Mouse (Mus musculus): Measurements from ENCODE around the gene Cck. TPM values are rescaled to one million over a fixed set of nuclear protein-coding genes. Genes with fewer than 3 reads are reported as not detected.
"Not testable (repeated sequence)": the region's sequence is repeated elsewhere in the genome, so short reads cannot be mapped to it uniquely, and the experiment has no call there.

The Cck gene
- polyA plus RNA-seq, 1 experiment from 2014 or later = 12.5 TPM

DNA sequence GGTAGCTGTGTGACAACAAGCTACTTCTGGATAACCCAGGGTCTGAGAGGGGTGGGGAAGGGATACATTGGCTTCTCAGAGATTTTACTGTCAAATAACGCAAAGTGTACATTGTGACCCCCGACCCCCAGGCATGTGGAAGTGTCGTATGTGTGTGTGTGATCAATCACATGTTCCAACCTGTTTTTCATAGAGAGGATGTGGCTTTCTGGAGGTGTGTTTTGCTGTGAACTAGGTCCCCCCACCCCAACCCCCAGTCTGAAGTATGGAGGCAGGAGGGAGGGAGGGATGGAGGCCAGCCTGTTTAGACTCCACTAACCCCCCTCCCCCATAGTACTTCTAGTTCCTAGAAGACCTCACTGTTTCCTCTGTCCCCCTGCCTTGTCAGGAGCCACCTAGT lies 40.6 kb downstream of the Cck start:
- 87% methylated on average over 3 of the region's 3 CpGs for WGBS

DNA sequence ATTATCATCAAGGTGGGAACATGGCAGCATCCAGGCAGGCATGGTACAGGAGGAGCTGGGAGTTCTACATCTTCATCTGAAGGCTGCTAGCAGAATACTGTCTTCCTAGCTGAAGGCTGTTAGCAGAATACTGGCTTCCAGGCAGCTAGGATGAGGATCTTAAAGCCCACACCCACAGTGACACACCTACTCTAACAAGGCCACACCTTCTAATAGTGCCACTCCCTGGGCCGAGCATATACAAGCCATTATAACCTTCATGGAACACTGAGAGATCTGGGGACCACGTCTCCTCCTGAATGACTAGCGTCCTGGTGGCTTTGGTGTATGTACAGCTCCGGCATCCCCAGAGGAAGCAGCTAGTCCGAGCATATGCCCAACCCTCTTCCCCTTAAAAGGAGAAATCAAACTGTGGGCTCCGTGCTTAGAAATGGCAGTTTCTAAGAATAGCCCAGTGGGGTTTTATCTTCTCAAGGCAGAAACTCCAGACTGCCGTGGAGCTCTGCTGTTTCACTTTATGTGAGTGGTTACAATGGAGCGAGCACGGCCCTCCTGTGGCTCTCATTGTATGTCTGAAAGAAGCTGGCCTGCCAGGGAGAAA lies 43.1 kb downstream of the Cck start:
- not testable (repeated sequence) for H3K4me3 ChIP-seq; DNase-seq (ENCODE audit: low spot score); H3K9me3 ChIP-seq; H3K27me3 ChIP-seq (ENCODE audit: insufficient read depth, poor library complexity, severe bottlenecking)
- H3K27ac ChIP-seq = peak overlapping the region; percentile 47; the same call in 1 of the 2 replicates
- H3K36me3 ChIP-seq = peaks cover 69% of the 10 kb centered on the region
- 42% methylated on average over 9 of the region's 9 CpGs for WGBS
- H3K4me1 ChIP-seq = peaks cover 21% of the 10 kb centered on the region

More for the DNA sequence above, 40.6 kb downstream of the Cck start:
- no peaks in the 10 kb centered on the region for H3K9me3 ChIP-seq
- DNase-seq (ENCODE audit: low spot score) = no peak
- peaks cover 53% of the 10 kb centered on the region for H3K36me3 ChIP-seq
- H3K4me3 ChIP-seq = no peak overlapping the region
- no peak overlapping the region for H3K27ac ChIP-seq
- no peaks in the 10 kb centered on the region for H3K27me3 ChIP-seq (ENCODE audit: insufficient read depth, poor library complexity, severe bottlenecking)
- peaks cover 27% of the 10 kb centered on the region for H3K4me1 ChIP-seq

DNA sequence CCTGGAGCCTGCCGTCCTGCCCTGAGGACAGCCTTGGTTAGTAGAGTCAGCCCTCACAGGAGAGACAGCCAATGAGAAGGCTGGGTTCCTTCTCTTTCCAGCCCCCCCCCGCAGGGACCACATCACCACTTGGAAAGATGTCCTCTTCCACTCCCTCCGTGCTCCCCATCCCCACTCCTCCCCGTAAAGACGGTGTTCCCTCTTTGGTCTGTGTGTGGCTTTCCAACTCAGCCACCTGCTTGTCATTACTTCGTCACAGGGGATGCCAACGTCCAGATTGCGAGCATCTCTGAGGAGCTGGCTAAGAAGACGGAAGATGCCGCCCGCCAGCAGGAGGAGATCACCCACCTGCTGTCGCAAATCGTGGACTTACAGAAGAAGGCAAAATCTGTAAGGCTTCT lies 49.1 kb downstream of the Cck start:
- H3K9me3 ChIP-seq = no peaks in the 10 kb centered on the region
- no peak overlapping the region for H3K4me3 ChIP-seq
- DNase-seq (ENCODE audit: low spot score) = no peak
- H3K4me1 ChIP-seq = peaks cover 8% of the 10 kb centered on the region; the same call in 1 of the 2 replicates
- H3K36me3 ChIP-seq = peaks cover 67% of the 10 kb centered on the region
- no peaks in the 10 kb centered on the region for H3K27me3 ChIP-seq (ENCODE audit: insufficient read depth, poor library complexity, severe bottlenecking)
- no peak overlapping the region for H3K27ac ChIP-seq
- WGBS = 85% methylated on average over 13 of the region's 13 CpGs

DNA sequence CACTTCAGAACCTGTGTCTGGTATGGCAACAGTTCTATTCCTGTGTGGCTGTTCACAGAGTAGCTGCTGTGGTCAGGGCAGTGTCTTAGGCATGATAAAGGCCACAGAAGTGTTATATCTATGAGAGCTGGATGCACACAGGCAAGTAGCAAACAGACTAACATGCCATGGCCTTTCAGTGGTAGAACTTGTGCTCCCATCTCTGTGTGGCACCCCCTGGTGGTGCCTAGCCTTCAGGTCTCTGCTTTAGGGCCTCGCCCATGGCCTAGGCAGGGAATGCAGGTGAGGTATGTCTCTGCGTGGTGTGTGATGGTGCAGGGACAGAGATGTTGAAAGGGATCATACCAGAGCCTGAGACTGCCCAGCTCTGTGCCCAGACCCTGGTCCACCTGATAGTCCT lies 50.1 kb downstream of the Cck start:
- 58% methylated on average over 2 of the region's 2 CpGs for WGBS
- Histone ChIP-seq H3K36me3 (peaks cover 59% of the 10 kb centered on the region), H3K27ac (no peak overlapping the region), H3K4me1 (peaks cover 8% of the 10 kb centered on the region; the same call in 1 of the 2 replicates), H3K9me3 (no peaks in the 10 kb centered on the region), H3K4me3 (no peak overlapping the region), H3K27me3 (ENCODE audit: insufficient read depth, poor library complexity, severe bottlenecking) (no peaks in the 10 kb centered on the region)
- DNase-seq (ENCODE audit: low spot score) = no peak

DNA sequence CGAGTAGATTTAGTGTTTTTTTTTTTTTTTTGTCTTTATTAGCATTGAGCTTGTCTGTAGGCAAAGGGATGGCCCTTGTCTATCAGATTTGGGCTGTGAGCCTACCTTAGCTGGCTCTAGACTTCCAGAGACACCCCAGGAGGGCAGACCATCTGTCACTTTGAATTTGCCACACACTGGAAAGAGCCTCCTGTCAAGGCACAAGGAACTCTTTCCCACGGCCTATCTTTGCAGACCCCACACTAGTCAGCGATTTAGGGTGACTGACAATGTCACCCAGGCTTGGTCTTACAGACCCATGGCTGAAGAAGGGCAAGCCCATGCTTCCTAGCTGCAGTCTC lies 51.2 kb downstream of the Cck start:
- no peak overlapping the region for H3K27ac ChIP-seq
- H3K4me1 ChIP-seq = peaks cover 8% of the 10 kb centered on the region; the same call in 1 of the 2 replicates
- H3K36me3 ChIP-seq = peaks cover 59% of the 10 kb centered on the region
- H3K9me3 ChIP-seq = no peaks in the 10 kb centered on the region
- WGBS = 76% methylated on average over 3 of the region's 3 CpGs
- H3K4me3 ChIP-seq = no peak overlapping the region
- DNase-seq (ENCODE audit: low spot score) = no peak
- no peaks in the 10 kb centered on the region for H3K27me3 ChIP-seq (ENCODE audit: insufficient read depth, poor library complexity, severe bottlenecking)

DNA sequence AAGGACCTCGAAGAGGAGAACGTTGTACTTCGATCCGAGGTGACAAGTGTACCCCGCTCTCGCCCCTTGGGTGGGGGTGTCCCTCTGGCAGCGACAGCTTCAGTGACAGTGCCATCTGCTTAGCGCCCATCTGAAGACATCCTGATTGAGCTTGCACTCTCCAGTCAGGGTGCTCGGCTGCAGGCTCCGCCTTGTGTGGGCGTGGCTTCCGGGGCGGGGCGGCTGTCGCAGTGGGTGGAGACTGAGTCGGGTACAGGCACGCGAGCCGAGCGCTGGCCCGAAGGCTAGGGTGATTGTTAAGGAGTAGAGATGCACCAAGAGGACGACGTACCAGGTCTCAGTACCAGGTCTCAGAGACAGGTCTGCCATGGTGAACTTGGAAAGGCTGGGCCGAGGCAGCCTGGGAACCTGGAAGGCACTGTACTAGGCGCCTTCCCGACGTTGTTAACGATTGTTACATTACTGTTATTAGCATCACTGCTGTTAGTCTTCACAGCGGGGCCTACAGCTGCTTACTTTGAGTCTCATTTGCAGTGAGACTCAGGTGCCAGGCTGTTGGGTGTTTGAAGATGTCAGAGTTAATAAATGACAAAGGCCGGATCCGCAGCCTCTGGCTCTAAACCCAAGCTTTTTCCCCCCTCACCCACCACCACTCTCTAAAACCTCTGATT lies 51.7 kb downstream of the Cck start:
- Histone ChIP-seq H3K27ac (no peak overlapping the region), H3K4me3 (no peak overlapping the region), H3K4me1 (peaks cover 8% of the 10 kb centered on the region; the same call in 1 of the 2 replicates), H3K9me3 (no peaks in the 10 kb centered on the region), H3K36me3 (peaks cover 57% of the 10 kb centered on the region), H3K27me3 (ENCODE audit: insufficient read depth, poor library complexity, severe bottlenecking) (no peaks in the 10 kb centered on the region)
- DNase-seq (ENCODE audit: low spot score) = no peak
- WGBS = 73% methylated on average over 31 of the region's 31 CpGs

DNA sequence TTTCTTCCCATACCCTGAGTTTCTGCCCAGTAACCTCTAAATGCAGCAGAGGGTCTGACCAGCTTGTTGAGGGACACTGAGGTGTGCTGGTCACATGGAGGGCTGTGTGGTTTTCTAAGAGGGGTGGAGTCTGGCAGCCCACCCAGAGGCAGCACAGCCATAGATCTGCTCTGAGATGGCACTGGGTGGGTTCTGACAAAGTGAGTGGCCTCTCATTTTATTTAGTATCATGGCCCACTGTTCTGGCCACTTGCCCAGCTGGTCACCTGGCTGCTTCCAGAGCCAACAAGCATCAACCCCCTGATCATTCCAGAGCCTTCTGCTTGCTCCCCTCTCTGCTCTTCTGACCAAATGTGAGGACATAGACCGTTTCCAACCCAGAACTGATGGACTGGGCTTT lies 53.3 kb downstream of the Cck start:
- Histone ChIP-seq H3K4me3 (no peak overlapping the region), H3K36me3 (peaks cover 40% of the 10 kb centered on the region), H3K4me1 (peaks cover 12% of the 10 kb centered on the region), H3K27me3 (ENCODE audit: insufficient read depth, poor library complexity, severe bottlenecking) (no peaks in the 10 kb centered on the region), H3K27ac (no peak overlapping the region), H3K9me3 (no peaks in the 10 kb centered on the region)
- DNase-seq (ENCODE audit: low spot score) = no peak
- WGBS = 90% methylated on average over 1 of the region's 1 CpGs

Other genes with a start within 250 kb of the Cck start
- 89.4 and 98.5 TPM in 2 replicates for gene Ulk4, start 218.5 kb downstream of the Cck start, polyA plus RNA-seq (2016; fragmentation: Nextera tagmentation; extraction: Ambion mirVana)
- 18.2 and 24.1 TPM in 2 replicates for gene Trak1, start 198.2 kb downstream of the Cck start, polyA plus RNA-seq (2016; fragmentation: Nextera tagmentation; extraction: Ambion mirVana)
- gene Lyzl4, start 146.4 kb upstream of the Cck start, polyA plus RNA-seq (2016; fragmentation: Nextera tagmentation; extraction: Ambion mirVana) = not detected in 2 replicates
- 0.30 and 0.63 TPM in 2 replicates for gene Vipr1, start 147.0 kb upstream of the Cck start, polyA plus RNA-seq (2016; fragmentation: Nextera tagmentation; extraction: Ambion mirVana)
- 7.0 and 8.8 TPM in 2 replicates for gene Sec22c, start 209.8 kb upstream of the Cck start, polyA plus RNA-seq (2016; fragmentation: Nextera tagmentation; extraction: Ambion mirVana)
- 115 and 138 TPM in 2 replicates for gene Ss18l2, start 214.6 kb upstream of the Cck start, polyA plus RNA-seq (2016; fragmentation: Nextera tagmentation; extraction: Ambion mirVana)
- gene Nktr, start 223.5 kb upstream of the Cck start, polyA plus RNA-seq (2016; fragmentation: Nextera tagmentation; extraction: Ambion mirVana) = 48.7 and 49.8 TPM in 2 replicates

Data from heart, embryonic 10.5 days (tissue).